Mouse (Mus musculus) duodenum, adult 2 months (tissue): ENCODE results near the gene Nt5c3b. TPM values are rescaled to one million over a fixed set of nuclear protein-coding genes. Genes with fewer than 3 reads are reported as not detected.

Experiments
- polyA plus RNA-seq: library from polyadenylated mRNA; depleted of rRNA; stranded (reverse); fragments of >200 nt; gene quantifications from 2 replicates; pipeline ENCODE4 v1.2.3, GENCODE M21; 2012; ENCODE audit warnings: low replicate concordance; rRNA removed

Nt5c3b gene
- polyA plus RNA-seq = 5.7 and 20.7 TPM in 2 replicates

DNA sequence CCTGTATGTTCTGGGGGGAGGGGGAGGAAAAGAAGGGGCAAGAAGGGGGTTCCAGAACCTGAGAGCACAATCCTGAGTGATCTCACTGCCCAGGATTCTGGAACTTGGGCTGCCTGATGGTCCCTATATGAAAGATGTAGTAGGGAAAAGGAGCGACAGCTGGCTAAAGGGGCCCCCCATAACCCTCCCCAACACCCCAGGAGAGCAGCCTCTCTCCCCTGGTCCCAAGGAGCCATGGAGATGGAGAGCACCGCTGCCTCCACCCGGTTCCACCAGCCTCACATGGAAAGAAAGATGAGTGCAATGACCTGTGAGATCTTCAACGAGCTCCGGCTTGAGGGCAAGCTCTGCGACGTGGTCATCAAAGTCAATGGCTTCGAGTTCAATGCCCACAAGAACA is at the start of gene Nt5c3b, which contains the start of gene Klhl10:
Gene Nt5c3b (minus strand): TSS at position 12 of the 400 bp plus-strand sequence.
Gene Klhl10 (plus strand): TSS at position 121 of the 400 bp plus-strand sequence.

DNA sequence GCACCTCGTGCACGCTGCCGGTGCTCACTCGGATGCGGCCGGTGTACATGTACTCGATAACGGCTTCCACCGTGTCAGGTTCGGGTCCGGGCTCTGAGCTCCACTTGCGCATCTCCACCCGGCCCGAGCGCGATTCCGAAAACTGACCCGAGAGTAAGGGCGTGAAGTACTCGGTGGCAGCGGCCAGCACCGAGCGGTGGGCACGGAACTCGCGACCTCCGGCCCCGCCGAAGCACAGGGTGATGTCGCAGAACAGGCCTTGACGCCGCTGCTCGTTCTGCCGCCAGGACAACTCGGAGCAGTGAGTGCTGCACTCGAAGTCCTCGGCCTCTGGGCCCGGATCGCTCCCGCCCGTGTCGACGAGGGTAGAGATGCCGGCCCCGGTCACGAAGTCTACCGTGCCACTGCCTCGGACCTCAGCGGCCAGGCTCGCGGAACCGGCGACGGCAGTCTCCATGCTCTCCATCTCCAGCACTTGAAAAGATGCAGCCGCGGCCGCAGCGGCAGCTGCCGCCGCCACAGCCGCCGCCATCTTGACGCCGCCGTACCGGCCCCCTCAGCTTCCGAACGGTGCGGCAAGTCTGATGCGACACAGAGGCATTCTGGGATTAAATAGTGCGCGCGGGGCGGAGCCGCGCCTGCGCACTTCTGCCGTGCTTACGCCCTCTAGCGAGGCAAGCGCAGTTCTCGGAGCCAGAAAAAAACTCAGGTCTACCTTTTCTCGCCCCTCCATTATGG is 30.8 kb upstream of the Nt5c3b start, which contains the start of gene Klhl11:
Gene Klhl11 (minus strand): TSS at position 545 of the 738 bp plus-strand sequence.

DNA sequence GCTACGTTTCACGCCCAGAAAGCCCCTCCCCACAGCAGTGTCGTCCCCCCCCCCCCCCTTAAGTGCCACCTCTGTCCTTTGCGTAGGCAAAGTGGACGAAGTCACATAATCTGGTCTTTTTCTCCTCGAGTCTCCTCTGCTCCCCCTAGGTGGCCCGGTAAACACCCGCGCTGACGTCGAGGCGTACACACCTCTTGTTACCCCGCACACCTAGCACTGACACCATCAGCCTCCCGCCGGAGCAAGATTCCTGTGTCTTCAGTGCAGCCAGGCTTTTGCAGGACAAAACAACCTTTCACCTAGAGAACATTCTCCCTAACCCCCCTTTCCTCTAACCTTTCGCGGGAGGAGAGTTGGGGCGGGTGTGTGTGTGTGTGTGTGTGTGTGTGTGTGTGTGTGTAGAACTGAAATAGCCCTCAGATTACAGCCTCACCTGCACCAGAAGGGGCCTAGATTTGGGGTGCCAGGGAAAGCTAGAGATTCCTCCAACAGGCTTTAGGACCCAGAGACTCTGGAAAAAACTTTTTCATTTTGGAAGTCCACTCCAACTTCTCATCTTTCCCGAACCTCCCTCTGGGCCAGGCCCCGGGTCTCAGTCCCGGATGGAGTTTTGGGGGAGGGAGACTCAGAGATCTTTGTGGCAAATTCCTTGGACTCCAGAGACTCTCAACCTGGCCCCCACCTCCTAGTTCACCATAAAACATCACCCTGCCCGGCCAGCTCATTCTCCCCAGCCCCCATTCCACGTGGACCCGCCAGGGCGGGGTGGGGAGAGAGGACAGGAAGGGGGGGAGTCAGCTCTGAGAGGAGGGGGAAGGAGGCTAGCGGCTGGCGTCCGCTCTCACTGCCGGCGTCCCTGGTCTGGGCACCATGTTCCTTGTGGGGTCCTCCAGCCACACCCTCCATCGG is 26.4 kb downstream of the Nt5c3b start, which contains the start of gene Fkbp10:
Gene Fkbp10 (plus strand): TSS at position 784 of the 909 bp plus-strand sequence.

GRCm38 (mm10) chr11:100414021-100414913 is 27.3 kb downstream of the Nt5c3b start, which contains the start of gene P3h4:
Gene P3h4, minus strand, starts transcription at chr11:100414836.

GRCm38 (mm10) chr11:100397600-100398389 is 43.8 kb downstream of the Nt5c3b start, which contains the start of gene Jup:
Gene Jup, minus strand, starts transcription at chr11:100397763.

Other genes starting within 250 kb of the Nt5c3b start
- not detected in 2 replicates for gene Krt9, start 248.6 kb downstream of the Nt5c3b start, polyA plus RNA-seq
- gene Krt14, start 234.3 kb downstream of the Nt5c3b start, polyA plus RNA-seq = 0.05 and 0.34 TPM in 2 replicates
- not detected in 2 replicates for gene Krt16, start 192.9 kb downstream of the Nt5c3b start, polyA plus RNA-seq
- 0.13 and 0.21 TPM in 2 replicates for gene Krt17, start 180.8 kb downstream of the Nt5c3b start, polyA plus RNA-seq
- gene Krt42, start 171.9 kb downstream of the Nt5c3b start, polyA plus RNA-seq = not detected in 2 replicates
- 94.6 and 104 TPM in 2 replicates for gene Eif1, start 121.9 kb downstream of the Nt5c3b start, polyA plus RNA-seq
- 1.2 and 240 TPM in 2 replicates for gene Gast, start 107.4 kb downstream of the Nt5c3b start, polyA plus RNA-seq
- gene Hap1, start 85.7 kb downstream of the Nt5c3b start, polyA plus RNA-seq = 3.5 and 3.6 TPM in 2 replicates
- 369 and 374 TPM in 2 replicates for gene Jup, start 44.0 kb downstream of the Nt5c3b start, polyA plus RNA-seq
- 10.5 and 15.2 TPM in 2 replicates for gene P3h4, start 27.0 kb downstream of the Nt5c3b start, polyA plus RNA-seq
- 10.9 and 14.3 TPM in 2 replicates for gene Fkbp10, start 26.1 kb downstream of the Nt5c3b start, polyA plus RNA-seq
- gene Klhl10, start 109 bp upstream of the Nt5c3b start, polyA plus RNA-seq = not detected in 2 replicates
- 0.66 and 1.8 TPM in 2 replicates for gene Klhl11, start 30.9 kb upstream of the Nt5c3b start, polyA plus RNA-seq
- 14.8 and 19.5 TPM in 2 replicates for gene Acly, start 86.2 kb upstream of the Nt5c3b start, polyA plus RNA-seq
- gene Ttc25, start 103.8 kb upstream of the Nt5c3b start, polyA plus RNA-seq = 0.02 and 0.09 TPM in 2 replicates
- 13.1 and 17.8 TPM in 2 replicates for gene Cnp, start 133.1 kb upstream of the Nt5c3b start, polyA plus RNA-seq
- gene Nkiras2, start 177.4 kb upstream of the Nt5c3b start, polyA plus RNA-seq = 88.6 and 104 TPM in 2 replicates
- gene Dnajc7, start 178.4 kb upstream of the Nt5c3b start, polyA plus RNA-seq = 11.8 and 12.7 TPM in 2 replicates